Mouse (Mus musculus): ENCODE measurements around the gene Teddm3. TPM values are rescaled to one million over a fixed set of nuclear protein-coding genes. Genes with fewer than 3 reads are reported as not detected.
"Not testable (repeated sequence)": the region's sequence is repeated elsewhere in the genome, so short reads cannot be mapped to it uniquely, and the experiment has no call there.

Gene Teddm3
- polyA plus RNA-seq, 1 experiment, result not detected

DNA sequence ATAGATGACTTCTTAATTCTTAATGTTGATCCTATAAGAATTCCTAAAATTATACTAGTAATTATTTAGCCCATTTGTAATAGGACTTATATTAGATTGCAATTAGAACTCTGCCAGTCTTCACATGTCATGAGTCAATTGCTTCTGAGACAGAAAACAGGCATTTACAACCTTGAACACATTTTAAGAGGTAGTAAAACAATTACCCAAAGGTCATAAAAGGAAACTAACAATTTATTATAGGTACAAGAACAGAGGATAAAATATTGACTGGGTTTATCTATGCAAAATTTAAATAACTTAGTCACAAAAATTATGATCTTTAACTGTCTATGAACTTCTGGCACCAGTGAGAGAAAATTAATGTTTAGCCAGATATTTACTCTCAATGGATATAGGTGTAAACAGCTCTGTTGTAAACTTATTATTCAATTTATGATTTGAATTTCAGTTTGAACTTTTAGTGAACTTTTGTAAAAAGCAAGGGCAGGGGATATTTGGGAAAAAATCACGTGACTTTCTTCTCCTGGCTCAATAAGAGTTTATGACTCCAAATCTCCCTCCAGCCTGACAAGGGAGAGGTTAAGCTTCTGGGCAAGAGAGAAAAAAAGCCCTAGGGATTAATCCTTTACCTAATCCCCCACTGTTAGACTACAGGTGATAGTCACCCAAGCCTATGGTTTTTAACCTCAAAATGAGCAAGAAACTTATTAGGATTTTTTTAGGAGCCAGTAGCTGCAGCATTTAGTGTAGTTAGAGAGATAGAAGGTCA lies 17.3 kb downstream of the Teddm3 start:
- no peaks in the 10 kb centered on the region for H3K4me1 ChIP-seq (ENCODE audit: control insufficient read depth, insufficient read depth, low read length)
- no peak overlapping the region for H3K4me3 ChIP-seq (replicated peaks; ENCODE audit: insufficient read depth, low read depth, low read length)
- WGBS, result 62% methylated on average over 1 of the region's 1 CpGs
- no peak for DNase-seq
- H3K27me3 ChIP-seq (ENCODE audit: control insufficient read depth, insufficient read depth, low read length), result no peaks in the 10 kb centered on the region
- no peak for TF ChIP-seq CTCF (IDR thresholded peaks at IDR 0.05; ENCODE audit: borderline replicate concordance, insufficient read depth, low read depth, low read length)
- no peak for TF ChIP-seq POLR2A (IDR thresholded peaks at IDR 0.05; ENCODE audit: borderline replicate concordance, insufficient read depth, low read length)
- H3K27ac ChIP-seq (ENCODE audit: insufficient read depth, low read length), result no peak overlapping the region

DNA sequence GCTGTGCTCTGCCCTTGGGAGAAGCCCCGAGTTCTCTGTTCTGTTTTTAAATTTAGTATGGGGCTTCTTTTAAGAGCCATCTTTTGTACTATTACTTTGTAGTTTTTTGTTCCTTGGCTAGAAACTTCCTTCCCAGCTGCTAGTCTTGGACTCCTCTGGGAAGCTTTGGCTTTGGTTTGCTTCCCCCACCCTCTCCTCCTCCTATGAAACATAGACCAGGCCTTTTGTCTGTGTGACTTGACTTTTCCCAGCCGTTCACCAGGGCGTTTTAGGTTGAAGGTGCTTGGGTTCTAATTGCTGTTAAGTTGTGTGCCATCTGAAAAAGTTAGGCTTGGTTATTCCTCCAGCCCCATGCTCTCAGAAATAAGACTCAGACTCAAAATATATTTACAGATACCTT lies 26.1 kb downstream of the Teddm3 start:
- 79% methylated on average over 3 of the region's 3 CpGs for WGBS
- H3K27ac ChIP-seq (ENCODE audit: insufficient read depth, low read length); DNase-seq; H3K4me3 ChIP-seq (replicated peaks; ENCODE audit: insufficient read depth, low read depth, low read length); H3K4me1 ChIP-seq (ENCODE audit: control insufficient read depth, insufficient read depth, low read length); H3K27me3 ChIP-seq (ENCODE audit: control insufficient read depth, insufficient read depth, low read length): not testable (repeated sequence)

- 80% methylated on average over 2 of the region's 2 CpGs for WGBS
Measured at GRCm38 (mm10) chr16:21122776-21123175, 31.0 kb downstream of the Teddm3 start.

DNA sequence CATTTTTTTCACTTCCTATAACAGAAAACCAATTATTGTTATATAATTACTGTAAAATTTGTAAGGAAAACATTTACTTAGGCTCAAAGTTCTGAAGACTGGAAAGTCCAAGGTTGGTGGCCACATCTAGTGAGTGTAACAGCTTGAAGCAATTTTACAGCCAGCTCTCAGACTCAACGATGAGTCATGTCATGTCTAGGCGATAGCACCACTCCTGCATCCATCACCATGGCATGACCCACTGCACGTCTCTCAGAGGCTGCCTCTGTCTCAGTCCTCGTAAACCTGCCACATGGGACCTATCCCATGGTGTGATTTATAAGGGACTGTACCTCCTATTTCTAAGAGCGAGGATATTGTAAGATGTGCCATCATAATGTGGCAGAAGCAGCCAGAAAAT lies 37.7 kb downstream of the Teddm3 start:
- Histone ChIP-seq H3K27ac (ENCODE audit: insufficient read depth, low read length) (no peak overlapping the region), H3K4me1 (ENCODE audit: control insufficient read depth, insufficient read depth, low read length) (no peaks in the 10 kb centered on the region), H3K27me3 (ENCODE audit: control insufficient read depth, insufficient read depth, low read length) (no peaks in the 10 kb centered on the region), H3K4me3 (replicated peaks; ENCODE audit: insufficient read depth, low read depth, low read length) (no peak overlapping the region)
- DNase-seq, result no peak
- TF ChIP-seq POLR2A (IDR thresholded peaks at IDR 0.05; ENCODE audit: borderline replicate concordance, insufficient read depth, low read length) (no peak), CTCF (IDR thresholded peaks at IDR 0.05; ENCODE audit: borderline replicate concordance, insufficient read depth, low read depth, low read length) (no peak)
- 77% methylated on average over 5 of the region's 5 CpGs for WGBS

More at GRCm38 (mm10) chr16:21122776-21123175, 31.0 kb downstream of the Teddm3 start:
- H3K4me3 ChIP-seq (replicated peaks; ENCODE audit: insufficient read depth, low read depth, low read length); H3K4me1 ChIP-seq (ENCODE audit: control insufficient read depth, insufficient read depth, low read length); H3K27ac ChIP-seq (ENCODE audit: insufficient read depth, low read length); H3K27me3 ChIP-seq (ENCODE audit: control insufficient read depth, insufficient read depth, low read length); DNase-seq: not testable (repeated sequence)

DNA sequence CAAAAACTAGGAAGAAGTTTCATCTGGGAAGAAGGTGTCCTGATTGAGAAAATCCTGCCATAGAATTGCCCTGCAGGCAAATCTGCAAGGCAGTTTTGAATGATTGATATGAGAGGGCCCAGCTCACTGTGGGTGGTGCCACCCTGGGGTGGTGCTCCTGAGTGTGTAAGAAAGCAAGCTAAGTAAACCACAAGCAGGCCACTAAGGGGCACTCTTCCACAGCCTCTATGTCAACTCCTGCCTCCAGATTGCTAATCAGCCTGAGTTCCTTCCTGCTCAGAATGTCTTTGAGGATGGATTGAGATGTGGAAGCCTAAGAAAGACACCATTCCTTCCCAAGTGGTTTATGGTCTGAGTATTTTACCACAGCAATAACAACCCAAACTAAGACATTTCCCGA lies 44.3 kb downstream of the Teddm3 start:
- Histone ChIP-seq H3K4me3 (replicated peaks; ENCODE audit: insufficient read depth, low read depth, low read length) (no peak overlapping the region), H3K27me3 (ENCODE audit: control insufficient read depth, insufficient read depth, low read length) (no peaks in the 10 kb centered on the region), H3K4me1 (ENCODE audit: control insufficient read depth, insufficient read depth, low read length) (no peaks in the 10 kb centered on the region), H3K27ac (ENCODE audit: insufficient read depth, low read length) (no peak overlapping the region)
- DNase-seq, result no peak
- TF ChIP-seq POLR2A (IDR thresholded peaks at IDR 0.05; ENCODE audit: borderline replicate concordance, insufficient read depth, low read length), result no peak
- WGBS, result 96% methylated on average over 1 of the region's 1 CpGs

Other genes with a start within 250 kb of the Teddm3 start
- gene Ephb3, start 50.8 kb upstream of the Teddm3 start, polyA plus RNA-seq (2012; rRNA removed), result 3.7 and 4.8 TPM in 2 replicates